Mouse (Mus musculus): ENCODE results near the gene H2afy2.

The H2afy2 gene

DNA sequence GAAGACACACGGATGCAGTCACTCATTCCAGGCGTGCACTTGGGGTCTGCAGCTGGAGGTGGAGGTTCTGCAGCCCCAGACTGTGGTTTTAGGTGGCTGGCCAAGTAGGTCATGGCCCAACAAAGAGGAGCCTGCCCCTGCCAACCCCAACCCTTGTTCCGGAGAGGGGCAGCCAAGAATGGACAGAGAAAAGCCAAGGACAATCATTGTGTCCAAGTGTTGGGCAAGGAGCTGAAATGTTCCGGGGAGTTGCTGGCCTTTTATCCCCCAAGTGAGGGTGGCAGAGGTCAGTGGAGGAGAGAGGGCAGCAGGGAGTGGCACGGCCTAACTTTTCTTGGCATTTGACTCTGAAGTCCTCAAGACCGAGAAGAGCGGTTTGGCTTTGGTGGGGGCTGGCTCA lies 63.6 kb downstream of the H2afy2 start:
- DNase-seq, result no peak

DNA sequence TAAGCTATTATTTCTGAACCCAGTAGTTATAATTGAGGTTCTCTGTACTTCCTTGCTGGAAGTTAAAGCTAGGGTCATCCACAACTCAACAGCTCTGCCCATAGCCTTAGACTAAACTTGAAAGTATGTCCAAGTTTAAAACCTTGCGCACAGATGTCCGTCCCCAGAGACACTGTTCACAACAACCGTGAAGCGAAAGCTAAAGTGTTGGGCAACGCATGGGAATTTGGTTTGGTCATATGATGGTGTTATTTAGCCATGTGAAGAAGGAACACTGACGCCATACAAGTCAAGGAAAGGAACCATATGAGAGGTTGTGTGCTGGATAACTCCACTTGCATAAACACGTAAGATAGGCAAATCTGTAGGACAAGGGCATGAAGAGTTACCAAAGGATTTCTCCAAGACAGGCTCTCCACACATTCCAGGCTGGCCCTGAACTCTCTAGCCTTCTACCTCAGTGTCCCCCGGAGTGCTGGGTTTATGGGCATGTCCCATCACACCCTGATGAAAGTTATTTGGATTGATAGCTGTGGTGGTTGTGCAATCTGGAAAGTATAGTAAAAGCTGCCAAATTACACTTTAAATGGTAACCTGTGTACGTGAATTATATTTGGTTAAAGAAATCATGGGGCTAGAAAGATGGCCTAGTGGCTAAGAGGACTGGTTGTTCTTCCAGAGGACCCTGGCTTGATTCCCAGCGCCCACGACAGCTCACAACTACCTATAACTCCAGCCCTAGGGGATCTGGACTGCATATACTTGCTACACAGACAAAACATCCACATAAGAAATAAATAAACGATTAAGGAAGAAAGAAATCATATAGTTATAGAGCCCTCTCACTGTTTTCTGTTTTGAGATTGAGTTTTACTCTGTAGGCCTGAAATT lies 66.3 kb downstream of the H2afy2 start:
- DNase-seq, result no peak

DNA sequence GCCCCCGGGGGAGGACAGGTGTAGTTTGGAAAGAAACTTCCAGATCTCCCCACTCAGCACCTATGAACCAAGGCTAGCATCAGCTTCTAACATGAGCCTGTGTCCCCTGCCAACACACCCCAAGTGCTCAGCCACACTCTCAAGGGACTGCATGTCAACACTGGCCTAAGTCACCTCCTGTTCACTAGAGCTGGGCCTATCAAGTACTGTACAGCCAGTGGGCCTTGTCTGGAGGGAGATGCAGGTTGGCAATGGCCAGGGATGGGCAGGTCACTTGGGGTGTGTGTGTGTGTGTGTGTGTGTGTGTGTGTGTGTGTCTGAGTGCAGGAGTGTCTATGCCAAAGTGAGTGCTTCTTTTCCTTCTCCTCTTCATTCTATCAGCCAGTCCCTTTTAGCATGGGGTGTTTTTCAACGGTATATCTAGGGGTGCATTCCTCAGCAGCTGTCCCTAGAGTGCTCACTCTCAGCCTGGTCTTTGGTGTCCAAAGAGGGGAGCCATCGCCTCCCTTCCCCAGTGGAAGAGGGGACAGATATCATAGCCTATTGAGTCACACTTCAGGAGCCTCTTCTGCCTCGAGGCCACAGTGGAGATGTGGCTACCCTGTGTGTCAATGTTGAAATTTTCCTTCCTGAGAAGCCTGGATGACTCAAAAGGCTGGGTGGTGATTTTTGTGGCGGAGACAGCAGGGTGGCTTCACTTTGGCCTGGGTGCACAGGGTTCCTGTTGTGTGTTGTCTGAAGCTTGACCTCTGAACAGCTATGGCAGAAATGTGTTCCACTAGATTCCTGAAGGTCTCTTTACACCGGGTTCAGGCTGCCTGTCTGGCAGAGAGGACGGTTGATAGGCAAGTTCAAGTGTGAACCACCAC lies 67.7 kb downstream of the H2afy2 start:
- no peak for DNase-seq

DNA sequence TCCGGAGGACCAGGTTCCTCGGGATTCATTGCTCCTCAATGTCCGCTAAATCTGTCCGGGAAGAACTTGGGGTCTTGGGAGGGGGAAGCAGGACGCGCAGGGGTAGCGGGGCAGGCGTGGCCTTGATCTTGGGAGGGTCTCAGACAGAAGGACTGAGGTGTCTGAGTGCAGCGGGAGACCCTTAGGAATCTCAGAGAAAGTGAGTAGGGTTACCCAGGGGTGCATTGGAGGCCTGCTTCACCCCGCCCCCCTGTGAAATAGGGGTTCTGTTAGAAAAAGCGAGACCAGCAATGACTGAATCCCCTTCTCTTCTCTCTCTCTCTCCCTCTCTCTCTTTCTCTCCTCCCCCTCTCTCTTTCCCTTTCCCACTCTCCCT lies 68.5 kb downstream of the H2afy2 start:
- DNase-seq, result no peak

DNA sequence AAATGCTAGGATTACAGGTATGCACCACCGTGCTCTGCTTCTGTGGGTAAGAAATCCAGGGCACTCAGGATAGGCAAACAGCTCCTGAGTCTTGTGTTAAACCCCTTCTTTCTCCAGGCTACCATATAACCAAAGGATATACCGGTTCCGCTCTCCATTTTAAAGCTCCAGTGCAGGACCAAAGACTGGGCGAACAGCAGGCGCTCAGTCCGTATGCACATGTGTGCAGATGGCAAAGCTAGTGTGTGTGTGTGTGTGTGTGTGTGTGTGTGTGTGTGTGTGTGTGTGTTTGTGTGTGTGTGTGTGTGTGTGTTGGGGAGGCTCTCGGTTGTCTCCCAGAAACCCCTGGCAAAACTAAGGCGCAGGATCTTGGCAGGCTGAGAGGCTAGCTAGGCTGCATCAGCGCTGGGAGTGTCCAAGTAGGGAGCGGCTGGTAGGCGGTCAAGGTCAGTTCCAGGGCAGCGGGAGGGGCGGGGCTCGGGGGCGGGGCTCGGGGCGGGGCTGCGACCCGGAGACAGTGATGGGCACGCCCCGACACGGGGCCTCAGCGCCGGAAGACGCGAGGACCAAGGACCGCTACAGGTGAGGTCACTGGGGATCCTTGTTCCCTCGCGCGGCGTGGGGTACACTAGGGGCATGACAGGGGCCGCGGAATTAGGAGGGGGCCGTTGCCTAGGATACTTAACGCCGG lies 69.0 kb downstream of the H2afy2 start, which contains the start of gene Aifm2:
Gene Aifm2, plus strand, starts transcription at position 493 of the 691 bp plus-strand sequence.
- peak; percentile 74 for DNase-seq

DNA sequence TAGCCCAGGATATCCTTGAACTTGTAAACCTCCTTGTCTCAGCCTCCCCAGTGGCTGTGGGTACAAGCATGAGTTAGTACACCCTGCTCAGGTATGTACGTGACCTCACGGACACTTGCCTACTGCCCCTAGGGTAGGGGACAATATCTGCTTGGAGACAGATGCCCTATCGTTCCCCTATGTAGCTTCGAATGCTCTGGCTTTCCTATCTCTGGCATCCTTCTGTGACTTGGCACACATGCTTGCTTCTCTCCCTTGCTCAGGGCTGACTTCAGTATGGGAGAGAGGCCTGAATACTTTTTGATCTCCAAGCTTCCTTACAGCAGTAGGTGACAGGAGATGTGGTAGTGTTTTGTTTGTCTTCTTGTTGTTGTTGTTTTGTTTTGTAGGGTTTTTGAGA lies 69.8 kb downstream of the H2afy2 start:
- DNase-seq, result no peak

DNA sequence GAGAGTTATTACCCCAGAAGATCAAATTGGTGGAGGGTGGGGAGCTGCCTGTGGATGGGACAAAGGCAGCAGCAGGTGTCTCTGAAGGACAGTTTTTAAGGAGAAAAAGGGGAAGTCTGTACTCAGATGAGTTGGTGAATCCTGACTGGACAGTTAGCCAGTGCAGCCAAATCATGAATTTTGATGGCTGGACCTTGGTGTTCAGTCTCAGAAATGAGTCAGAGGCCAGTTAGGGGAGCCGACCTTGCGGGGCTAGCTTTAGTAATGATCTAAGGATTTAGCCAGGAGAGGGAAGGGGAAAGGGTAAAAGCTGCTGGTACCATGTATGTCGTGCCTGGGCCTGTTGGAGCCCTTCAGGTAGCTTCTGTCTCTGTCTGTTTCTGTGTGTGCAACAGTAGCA lies 70.3 kb downstream of the H2afy2 start:
- no peak for DNase-seq

DNA sequence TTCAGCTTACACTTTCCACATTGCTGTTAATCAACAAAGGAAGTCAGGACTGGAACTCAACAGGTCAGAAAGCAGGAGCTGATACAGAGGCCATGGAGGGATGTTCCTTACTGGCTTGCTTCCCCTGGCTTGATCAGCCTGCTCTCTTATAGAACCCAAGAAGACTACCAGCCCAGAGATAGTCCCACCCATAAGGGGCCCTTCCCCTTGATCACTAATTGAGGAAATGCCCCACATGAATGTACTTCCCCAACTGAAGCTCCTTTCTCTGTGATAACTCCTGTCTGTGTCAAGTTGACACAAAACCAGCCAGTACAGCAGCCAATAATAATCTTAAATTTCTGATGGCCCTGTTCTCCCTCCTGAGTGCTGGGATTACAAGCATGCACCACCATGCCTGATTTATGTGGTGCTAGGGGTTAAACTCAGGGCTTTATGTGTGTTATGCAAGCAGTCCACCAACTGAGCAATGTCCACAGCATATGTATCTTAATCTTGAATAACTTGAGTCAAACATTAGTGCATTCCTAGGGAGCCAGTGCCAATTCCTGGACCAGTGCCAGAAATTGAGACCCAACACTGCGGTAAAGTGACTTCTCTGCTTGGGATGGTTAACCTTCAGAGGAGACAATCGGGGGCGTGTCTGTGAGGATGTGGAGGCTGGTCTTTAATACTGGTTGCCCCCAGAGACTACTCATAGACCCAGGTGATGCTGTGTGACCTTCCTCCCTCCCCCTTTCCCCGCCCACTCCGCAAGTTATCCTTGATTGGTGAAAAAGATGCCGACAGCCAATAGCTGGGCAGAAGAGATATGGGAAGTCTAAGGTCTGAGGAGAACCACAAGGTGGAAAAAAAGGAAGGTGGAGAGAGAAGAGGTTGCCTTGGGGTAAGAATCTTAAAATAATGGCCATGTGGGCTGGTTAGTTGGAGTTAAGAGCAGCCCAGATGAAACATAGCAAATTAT lies 77.3 kb downstream of the H2afy2 start:
- peak; percentile 75 for DNase-seq

DNA sequence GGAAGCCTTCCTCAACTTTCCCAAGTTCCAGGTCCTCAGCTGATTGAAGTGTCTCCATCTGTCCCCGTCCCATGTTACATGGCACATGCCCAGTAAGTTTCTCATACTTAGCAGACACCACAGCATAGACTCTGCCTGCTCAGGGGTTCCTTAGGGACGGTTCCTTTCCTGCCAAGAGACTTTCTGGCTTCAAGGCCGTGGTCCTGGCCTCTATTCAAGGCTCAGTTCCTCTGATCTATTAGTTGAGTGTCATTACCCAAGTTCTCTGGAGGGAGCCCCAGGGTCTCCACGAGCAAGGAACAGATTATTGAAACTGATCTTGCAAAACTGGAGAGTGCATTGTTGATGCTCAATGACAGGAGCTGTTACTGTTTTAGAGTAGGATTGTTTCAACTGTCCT lies 79.3 kb downstream of the H2afy2 start:
- DNase-seq, result no peak

DNA sequence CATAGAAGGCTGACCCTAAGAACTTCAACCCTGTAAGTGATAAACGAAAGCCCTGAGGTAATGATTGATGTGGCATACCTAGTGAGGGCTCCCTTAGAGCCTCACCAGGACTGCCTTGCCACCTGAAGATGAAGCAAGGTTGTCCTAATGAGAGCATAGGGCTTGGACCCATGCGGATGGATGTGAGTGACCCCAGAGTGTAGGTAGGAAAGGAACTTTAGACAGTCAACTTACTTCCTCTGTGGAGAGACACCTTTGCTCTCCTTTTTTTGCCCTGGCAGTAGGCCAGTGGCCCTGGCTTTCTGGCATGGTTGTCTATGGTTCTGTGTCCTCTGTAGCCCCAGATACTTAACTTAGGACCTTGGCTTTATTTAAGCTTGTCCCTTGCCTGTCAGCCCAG lies 86.9 kb downstream of the H2afy2 start:
- DNase-seq, result peak; percentile 97

DNA sequence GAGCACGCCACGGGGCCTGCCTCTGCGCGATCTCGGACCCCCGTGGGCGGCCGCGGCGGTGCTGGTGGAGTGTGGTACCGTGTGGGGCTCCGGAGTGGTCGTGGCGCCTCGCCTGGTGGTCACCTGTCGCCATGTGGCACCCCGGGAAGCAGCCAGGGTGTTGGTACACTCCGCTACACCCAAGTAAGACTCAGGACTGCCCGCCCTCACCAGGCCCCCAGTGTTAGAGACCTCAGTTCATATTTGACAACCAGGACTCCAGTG lies 87.5 kb downstream of the H2afy2 start:
- DNase-seq, result no peak

DNA sequence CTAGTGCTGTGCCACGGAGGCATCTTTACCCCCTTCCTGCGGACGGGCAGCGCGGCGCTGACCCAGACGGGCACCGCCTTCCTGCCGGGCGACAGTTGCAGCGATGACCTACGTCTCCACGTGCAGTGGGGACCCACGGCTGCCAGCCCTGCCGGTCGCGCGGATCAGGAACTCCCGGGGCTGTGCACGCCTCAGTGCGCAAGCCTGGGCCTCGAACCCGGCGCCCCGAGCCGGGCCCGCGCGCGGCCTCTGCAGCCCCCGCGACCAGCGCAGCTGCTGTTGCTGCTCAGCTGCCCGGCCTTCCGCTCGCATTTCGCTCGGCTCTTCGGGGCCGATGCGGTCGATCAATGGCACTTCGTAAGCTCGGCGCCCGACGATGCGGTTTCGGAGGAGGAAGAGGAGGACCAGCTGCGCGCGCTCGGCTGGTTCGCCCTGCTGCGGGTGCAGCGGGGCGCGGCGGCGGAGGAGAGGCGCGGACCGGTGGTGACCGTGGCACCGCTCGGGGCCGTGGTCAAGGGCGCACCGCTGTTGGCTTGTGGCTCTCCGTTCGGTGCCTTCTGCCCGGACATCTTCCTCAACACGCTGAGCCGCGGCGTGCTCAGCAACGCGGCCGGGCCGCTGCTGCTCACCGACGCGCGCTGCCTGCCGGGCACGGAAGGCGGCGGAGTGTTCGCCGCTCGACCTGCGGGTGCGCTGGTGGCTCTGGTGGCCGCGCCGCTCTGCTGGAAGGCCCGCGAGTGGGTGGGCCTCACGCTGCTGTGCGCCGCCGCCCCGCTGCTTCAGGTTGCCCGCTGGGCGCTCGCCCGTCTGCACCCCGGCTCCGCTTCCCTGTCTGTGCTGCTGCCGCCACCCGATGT lies 88.0 kb downstream of the H2afy2 start:
- DNase-seq, result no peak

DNA sequence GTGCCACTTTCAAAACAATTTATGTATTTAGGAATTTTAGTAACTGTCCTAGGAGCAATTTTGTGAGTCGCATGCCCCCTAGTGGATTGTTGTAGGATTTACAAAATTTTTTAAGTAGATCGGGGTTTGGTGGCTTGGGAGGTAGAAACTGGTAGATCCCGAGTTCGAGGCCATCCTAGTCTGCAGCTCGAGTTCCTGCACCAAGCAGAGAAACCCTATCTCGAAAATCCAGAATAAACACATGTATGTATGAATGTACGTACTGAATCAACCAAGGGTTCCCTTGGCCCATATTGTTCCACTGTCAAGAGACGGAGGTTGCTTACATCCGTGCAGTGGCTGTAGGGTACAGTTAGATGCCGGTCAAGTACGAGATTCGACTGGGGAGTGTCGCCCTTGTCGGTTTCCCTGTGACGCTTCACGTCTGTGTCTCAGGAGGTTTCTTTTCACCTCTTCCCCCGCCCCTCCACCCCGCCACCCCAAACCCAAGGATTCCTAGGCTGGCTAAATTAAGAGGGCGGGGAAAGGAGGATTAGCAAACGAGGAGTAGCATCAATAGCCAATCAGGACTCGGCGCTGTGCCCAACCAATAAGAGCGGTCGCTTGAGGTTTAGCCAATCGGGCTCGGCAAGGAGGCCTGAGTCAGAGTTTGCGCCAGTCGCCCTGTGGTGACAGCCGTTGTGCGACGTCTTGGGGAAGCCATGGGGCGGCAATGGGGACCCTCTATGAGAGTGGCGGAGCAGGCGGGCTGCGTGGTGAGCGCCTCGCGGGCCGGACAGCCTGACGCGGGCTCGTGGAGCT lies 88.9 kb downstream of the H2afy2 start, which contains the start of gene Tysnd1:
Gene Tysnd1, plus strand, starts transcription at position 645 of the 801 bp plus-strand sequence.
- peak; percentile 97 for DNase-seq

DNA sequence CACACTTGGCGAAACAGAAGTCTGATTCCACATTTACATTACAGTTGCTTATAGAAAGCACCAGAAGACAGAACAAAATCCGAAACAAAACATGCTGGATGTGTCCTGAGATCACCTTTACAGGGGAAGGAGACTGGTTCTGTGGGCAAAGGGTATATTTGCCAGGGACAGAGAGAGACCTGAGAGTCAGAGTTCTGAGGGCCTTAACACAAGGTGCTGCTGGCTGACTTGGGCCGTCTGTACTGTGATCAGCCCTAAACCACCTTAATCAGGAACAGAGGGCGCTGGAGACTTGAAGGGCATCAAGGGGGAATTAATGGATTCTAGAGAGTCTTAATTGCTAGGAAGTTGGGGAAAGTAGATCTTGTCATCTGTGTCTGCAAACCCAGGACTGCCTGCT lies 90.4 kb downstream of the H2afy2 start:
- DNase-seq, result no peak

DNA sequence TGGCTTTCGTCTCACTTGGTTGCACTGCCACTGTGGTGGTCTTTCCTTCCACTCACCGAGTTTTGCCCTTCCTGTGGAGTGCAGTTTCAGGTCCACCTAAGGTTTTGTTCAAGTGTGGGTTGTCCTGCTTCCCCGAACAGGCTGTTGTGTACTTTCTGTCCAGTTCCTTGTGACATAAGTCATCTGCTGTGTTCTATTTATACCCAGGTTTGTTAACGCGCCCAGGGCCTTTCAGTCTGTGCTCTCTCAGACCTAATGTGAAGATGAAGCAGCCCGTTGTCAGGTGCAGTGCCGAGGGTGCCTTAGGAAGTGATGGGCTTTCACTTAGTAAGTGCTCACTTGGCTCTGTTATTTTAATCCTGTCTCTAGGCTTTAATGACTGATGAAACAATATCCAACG lies 94.5 kb downstream of the H2afy2 start:
- no peak for DNase-seq

All from kidney, adult 11 months (tissue).